Mouse (Mus musculus) heart, postnatal 0 days (tissue): ENCODE measurements at regions not wholly inside any gene's neighbourhood (a gene's known extent, or its start where the extent isn't known, plus 50 kb on each side); places are given as distances from the start of the nearest gene placed in this dataset.

Experiments
- ATAC-seq: fragments of 200-750 bp; cut with Nextera tagmentation; 2 replicates; pipeline ENCODE4 v1.8.0; 2017; ENCODE audit warnings: low read depth, moderate number of reproducible peaks, moderate library complexity; ENCODE audit not compliant: insufficient read depth
- DNase-seq: peaks from one replicate; pipeline ENCODE4 v3.0.0-alpha.2; 2016; ENCODE audit warnings: low spot score
- H3K27ac ChIP-seq: fragments of 300-500 bp; sonication (generic); 2 replicates; pipeline ENCODE4 v1.5.1; 2014; ENCODE audit warnings: low read depth, mild to moderate bottlenecking
- H3K27me3 ChIP-seq: fragments of 300-500 bp; sonication (generic); 2 replicates; pipeline ENCODE4 v1.6.1; 2014; ENCODE audit warnings: low read length, mixed read lengths; ENCODE audit not compliant: control insufficient read depth, insufficient read depth
- H3K36me3 ChIP-seq: fragments of 300-500 bp; sonication (generic); replicated peaks from 2 replicates; pipeline ENCODE4 v1.6.1; 2014; ENCODE audit warnings: low read length, mixed read lengths; ENCODE audit not compliant: control insufficient read depth, insufficient read depth
- H3K4me1 ChIP-seq: fragments of 300-500 bp; sonication (generic); 2 replicates; pipeline ENCODE4 v1.6.1; 2014; ENCODE audit warnings: antibody characterized with exemption; ENCODE audit not compliant: control insufficient read depth, insufficient read depth
- H3K4me2 ChIP-seq: fragments of 300-500 bp; sonication (generic); 2 replicates; pipeline ENCODE4 v1.6.1; 2014; ENCODE audit warnings: low read depth, mild to moderate bottlenecking, low read length, moderate library complexity
- H3K4me3 ChIP-seq: fragments of 300-500 bp; sonication (generic); 2 replicates; pipeline ENCODE4 v1.5.1; 2014; ENCODE audit warnings: low read depth, low read length
- H3K9ac ChIP-seq: fragments of 300-500 bp; sonication (generic); replicated peaks from 2 replicates; pipeline ENCODE4 v1.6.1; 2014; ENCODE audit warnings: low read depth, low read length, mixed read lengths
- H3K9me3 ChIP-seq: fragments of 300-500 bp; sonication (generic); replicated peaks from 2 replicates; pipeline ENCODE4 v1.6.1; 2016; ENCODE audit warnings: low read length; ENCODE audit not compliant: control insufficient read depth
- CTCF ChIP-seq: IDR thresholded peaks from 2 replicates; pipeline ENCODE4 v1.5.1; 2016; ENCODE audit warnings: antibody characterized with exemption, control low read depth, low read depth
- EP300 ChIP-seq: IDR thresholded peaks from 2 replicates; pipeline ENCODE4 v1.6.1; 2016; ENCODE audit warnings: antibody characterized with exemption, low read depth
- WGBS: fragments of 180-500 bp; shearing (Covaris S2); extraction: QIAGEN DNeasy Blood & Tissue Kit; methylation state at CpG from one replicate; pipeline ENCODE4 v1.1.7; 2014; 5-methylcytosine and 5-hydroxymethylcytosine counted together

GRCm38 (mm10) chr7:137883701-137884100, 446.3 kb downstream of the Glrx3 start:
- Histone ChIP-seq H3K9ac (no peak overlapping the region), H3K36me3 (no peaks in the 10 kb centered on the region), H3K27me3 (no peaks in the 10 kb centered on the region), H3K4me2 (no peak overlapping the region), H3K9me3 (no peaks in the 10 kb centered on the region), H3K27ac (no peak overlapping the region), H3K4me1 (no peaks in the 10 kb centered on the region), H3K4me3 (no peak overlapping the region)
- WGBS: 59% methylated on average over 4 of the region's 4 CpGs
- TF ChIP-seq CTCF (no peak), EP300 (no peak)
- DNase-seq: no peak
- ATAC-seq: no peak

- Histone ChIP-seq H3K9ac (no peak overlapping the region), H3K4me3 (no peak overlapping the region), H3K27ac (no peak overlapping the region), H3K36me3 (no peaks in the 10 kb centered on the region), H3K27me3 (no peaks in the 10 kb centered on the region), H3K4me2 (no peak overlapping the region), H3K9me3 (no peaks in the 10 kb centered on the region), H3K4me1 (no peaks in the 10 kb centered on the region)
- no peak for DNase-seq
- 66% methylated on average over 8 of the region's 8 CpGs for WGBS
- no peak for ATAC-seq
- TF ChIP-seq EP300 (no peak), CTCF (no peak)
Observed at GRCm38 (mm10) chr7:137885146-137885545, 447.7 kb downstream of the Glrx3 start.

GRCm38 (mm10) chr7:137888731-137889130, 451.3 kb downstream of the Glrx3 start:
- no peak overlapping the region for H3K4me3 ChIP-seq
- TF ChIP-seq EP300 (no peak), CTCF (no peak)
- no peak for DNase-seq
- H3K9ac ChIP-seq: no peak overlapping the region
- 77% methylated on average over 11 of the region's 11 CpGs for WGBS
- no peak overlapping the region for H3K4me2 ChIP-seq
- H3K9me3 ChIP-seq: no peaks in the 10 kb centered on the region
- no peaks in the 10 kb centered on the region for H3K4me1 ChIP-seq
- no peak for ATAC-seq
- H3K27me3 ChIP-seq: no peaks in the 10 kb centered on the region
- H3K27ac ChIP-seq: no peak overlapping the region
- H3K36me3 ChIP-seq: no peaks in the 10 kb centered on the region

- TF ChIP-seq EP300 (no peak), CTCF (no peak)
- ATAC-seq (no peak), DNase-seq (no peak)
- H3K27me3 ChIP-seq: no peaks in the 10 kb centered on the region
- 71% methylated on average over 9 of the region's 9 CpGs for WGBS
- H3K9me3 ChIP-seq: no peaks in the 10 kb centered on the region
- H3K36me3 ChIP-seq: no peaks in the 10 kb centered on the region
- no peak overlapping the region for H3K4me3 ChIP-seq
- H3K4me1 ChIP-seq: no peaks in the 10 kb centered on the region
- no peak overlapping the region for H3K4me2 ChIP-seq
- no peak overlapping the region for H3K9ac ChIP-seq
- H3K27ac ChIP-seq: no peak overlapping the region
Observed at GRCm38 (mm10) chr7:137906424-137907060, 469.1 kb downstream of the Glrx3 start.

GRCm38 (mm10) chr7:137909456-137909855, 472.0 kb downstream of the Glrx3 start:
- Histone ChIP-seq H3K36me3 (no peaks in the 10 kb centered on the region), H3K9me3 (no peaks in the 10 kb centered on the region), H3K4me1 (no peaks in the 10 kb centered on the region), H3K27ac (no peak overlapping the region), H3K4me2 (no peak overlapping the region), H3K9ac (no peak overlapping the region), H3K27me3 (no peaks in the 10 kb centered on the region), H3K4me3 (no peak overlapping the region)
- ATAC-seq (no peak), DNase-seq (no peak)
- WGBS: 57% methylated on average over 3 of the region's 3 CpGs
- TF ChIP-seq CTCF (no peak), EP300 (no peak)

GRCm38 (mm10) chr7:137913551-137914105, 476.2 kb downstream of the Glrx3 start:
- TF ChIP-seq EP300: no peak
- no peak for TF ChIP-seq CTCF
- no peak for DNase-seq
- H3K27me3 ChIP-seq: no peaks in the 10 kb centered on the region
- no peaks in the 10 kb centered on the region for H3K4me1 ChIP-seq
- no peak overlapping the region for H3K4me3 ChIP-seq
- H3K9ac ChIP-seq: no peak overlapping the region
- H3K36me3 ChIP-seq: no peaks in the 10 kb centered on the region
- no peaks in the 10 kb centered on the region for H3K9me3 ChIP-seq
- no peak overlapping the region for H3K27ac ChIP-seq
- no peak overlapping the region for H3K4me2 ChIP-seq
- ATAC-seq: no peak
- 43% methylated on average over 4 of the region's 4 CpGs for WGBS
